Mouse (Mus musculus): ENCODE results near the gene Nipsnap3a. TPM values are rescaled to one million over a fixed set of nuclear protein-coding genes. Genes with fewer than 3 reads are reported as not detected.

Nipsnap3a gene
- polyA plus RNA-seq, 1 experiment from 2014 or later: not detected

Other genes starting within 250 kb of the Nipsnap3a start
- not detected in 2 replicates for gene Olfr275, start 174.7 kb upstream of the Nipsnap3a start, polyA plus RNA-seq (2015; fragmentation: Nextera tagmentation; extraction: Ambion mirVana)
- not detected in 2 replicates for gene Olfr273, start 130.0 kb upstream of the Nipsnap3a start, polyA plus RNA-seq (2015; fragmentation: Nextera tagmentation; extraction: Ambion mirVana)
- gene Olfr272, start 70.1 kb upstream of the Nipsnap3a start, polyA plus RNA-seq (2015; fragmentation: Nextera tagmentation; extraction: Ambion mirVana): not detected in 2 replicates
- gene Olfr270, start 24.7 kb upstream of the Nipsnap3a start, polyA plus RNA-seq (2015; fragmentation: Nextera tagmentation; extraction: Ambion mirVana): not detected in 2 replicates
- 78.3 and 81.8 TPM in 2 replicates for gene Nipsnap3b, start 22.6 kb downstream of the Nipsnap3a start, polyA plus RNA-seq (2015; fragmentation: Nextera tagmentation; extraction: Ambion mirVana)
- gene Abca1, start 170.6 kb downstream of the Nipsnap3a start, polyA plus RNA-seq (2015; fragmentation: Nextera tagmentation; extraction: Ambion mirVana): 3.3 and 3.6 TPM in 2 replicates